Mouse (Mus musculus) olfactory bulb, adult 2 months (tissue): Measurements from ENCODE around the gene Samd4b.

Experiments
- CTCF ChIP-seq: fragments of 200-500 bp; IDR thresholded peaks from 2 replicates; pipeline ENCODE4 v1.5.1; 2012; ENCODE audit warnings: low read depth, mild to moderate bottlenecking, low read length, moderate library complexity; ENCODE audit not compliant: insufficient read depth
- POLR2A ChIP-seq: fragments of 200-500 bp; IDR thresholded peaks from 2 replicates; pipeline ENCODE4 v1.6.1; 2012; ENCODE audit warnings: mild to moderate bottlenecking, low read depth, low read length, moderate library complexity; ENCODE audit not compliant: insufficient read depth

GRCm38 (mm10) chr7:28401942-28402341 lies 196.0 kb downstream of the Samd4b start:
- TF ChIP-seq CTCF (no peak), POLR2A (no peak)
